Comparison of ENCODE assay signal across 8 mouse cellular contexts in the genomic region with DNA sequence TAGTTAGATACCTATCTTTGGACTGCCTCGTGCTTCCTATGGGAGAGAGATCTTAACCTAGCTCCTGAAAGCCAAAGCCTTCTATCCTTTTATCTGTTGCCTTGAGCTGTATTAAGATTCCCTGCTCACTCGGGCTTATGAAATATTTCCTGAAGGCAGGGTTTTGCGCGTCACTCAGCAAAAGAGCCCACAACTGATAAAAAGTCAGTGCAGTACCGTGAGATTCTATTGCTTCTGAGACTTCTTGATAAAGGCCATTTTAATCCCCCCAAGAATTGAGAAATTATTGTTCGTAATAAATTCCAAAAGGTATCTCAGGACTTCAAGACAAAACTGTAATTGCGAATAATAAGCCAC. TPM values are rescaled to one million over a fixed set of nuclear protein-coding genes. Genes with fewer than 3 reads are reported as not detected.
DNase-seq lines count a peak whose midpoint lies in the region; ATAC-seq and TF ChIP-seq lines count a peak whose summit lies in the region.

No protein-coding gene starts in this region.

- peak overlapping the region; percentile 87 for H3K9ac ChIP-seq in liver, embryonic 13.5 days

- H3K27me3 ChIP-seq in cerebellum, adult 2 months (ENCODE audit: control insufficient read depth, insufficient read depth, low read length) = no peaks in the 10 kb centered on the region
- no peaks in the 10 kb centered on the region for H3K27me3 ChIP-seq in thymus, adult 2 months (ENCODE audit: control insufficient read depth, insufficient read depth, low read length)
- peaks cover 12% of the 10 kb centered on the region; the same call in 1 of the 2 replicates for H3K27me3 ChIP-seq in liver, embryonic 13.5 days

- DNase-seq in cerebellum, adult 2 months = no peak
- no peak for DNase-seq in cerebellum, postnatal 14 days
- DNase-seq in thymus, adult 2 months = no peak
- no peak for DNase-seq in thymus, postnatal 4 days
- no peak for DNase-seq in liver, embryonic 13.5 days
- no peak for DNase-seq in urinary bladder, postnatal 36 days (ENCODE audit: low spot score in 2 of 2)
- no peak for DNase-seq in layer of hippocampus, adult 18-20 months (ENCODE audit: low spot score in 2 of 2)
- no peak for DNase-seq in yolk sac, embryonic 10.5 days (ENCODE audit: low spot score)

- no peak for TF ChIP-seq POLR2A in cerebellum, adult 2 months (IDR thresholded peaks at IDR 0.05; ENCODE audit: borderline replicate concordance, insufficient read depth, low read length)
- no peak for TF ChIP-seq POLR2A in thymus, adult 2 months (IDR thresholded peaks at IDR 0.05; ENCODE audit: control insufficient read depth, extremely low read depth, insufficient read depth, low read length, poor library complexity)

- TF ChIP-seq CTCF in cerebellum, adult 2 months (IDR thresholded peaks at IDR 0.05; ENCODE audit: borderline replicate concordance, insufficient read depth, low read depth, low read length) = no peak
- TF ChIP-seq CTCF in thymus, adult 2 months (IDR thresholded peaks at IDR 0.05; ENCODE audit: borderline replicate concordance, control insufficient read depth, extremely low read depth, insufficient read depth, low read length, poor library complexity) = no peak

- no peaks in the 10 kb centered on the region for H3K9me3 ChIP-seq in liver, embryonic 13.5 days (replicated peaks)

- ATAC-seq in liver, embryonic 13.5 days (ENCODE audit: low read depth) = no peak; the same call in 1 of the 2 replicates

- peak overlapping the region; percentile 99 for H3K4me3 ChIP-seq in cerebellum, adult 2 months (replicated peaks; ENCODE audit: insufficient read depth, low read depth, low read length)
- H3K4me3 ChIP-seq in thymus, adult 2 months (ENCODE audit: control insufficient read depth, insufficient read depth, low read length) = peak overlapping the region; percentile 67
- peak overlapping the region; percentile 75 for H3K4me3 ChIP-seq in liver, embryonic 13.5 days (replicated peaks)

- H3K36me3 ChIP-seq in thymus, adult 2 months (ENCODE audit: control insufficient read depth, insufficient read depth, low read length) = no peaks in the 10 kb centered on the region
- no peaks in the 10 kb centered on the region for H3K36me3 ChIP-seq in liver, embryonic 13.5 days

- WGBS in cerebellum, adult 2 months = 27% methylated on average over 7 of the region's 7 CpGs
- 4% methylated on average over 7 of the region's 7 CpGs for WGBS in thymus, adult 2 months
- WGBS in liver, embryonic 13.5 days (ENCODE audit: insufficient replicate concordance) = 25% methylated on average over 7 of the region's 7 CpGs

- H3K4me2 ChIP-seq in liver, embryonic 13.5 days = peak overlapping the region; percentile 68

- peak overlapping the region; percentile 68; the same call in 1 of the 2 replicates for H3K27ac ChIP-seq in cerebellum, adult 2 months (ENCODE audit: insufficient read depth, low read length)
- H3K27ac ChIP-seq in thymus, adult 2 months (ENCODE audit: control insufficient read depth, insufficient read depth, low read length) = peak overlapping the region; percentile 65; the same call in 1 of the 2 replicates
- peak overlapping the region; percentile 76; the same call in 1 of the 2 replicates for H3K27ac ChIP-seq in liver, embryonic 13.5 days

- no peaks in the 10 kb centered on the region for H3K4me1 ChIP-seq in cerebellum, adult 2 months (ENCODE audit: control insufficient read depth, insufficient read depth, low read length)
- 0 out of 2 replicates have a peak, but pooled peaks cover 2% of the 10 kb centered on the region for H3K4me1 ChIP-seq in thymus, adult 2 months (replicated peaks; ENCODE audit: control insufficient read depth, insufficient read depth, low read length)
- H3K4me1 ChIP-seq in liver, embryonic 13.5 days (replicated peaks) = peaks cover 22% of the 10 kb centered on the region

RNA-seq across cellular contexts. Expression of a gene that starts 0.6 kb away (rescaled TPM):
- polyA plus RNA-seq in cerebellum, adult 2 months (2012; rRNA removed) = 15.0 and 15.2 TPM in 2 replicates
- 4.8 and 5.5 TPM in 2 replicates for polyA plus RNA-seq in thymus, adult 2 months (2012; rRNA removed)
- 13.7 and 18.7 TPM in 2 replicates for polyA plus RNA-seq in liver, embryonic 13.5 days (2015; fragmentation: Nextera tagmentation; extraction: Ambion mirVana)
- total RNA-seq in layer of hippocampus, adult 18-20 months (2021) = 10 to 100 TPM; 62.8 to 70.2 TPM
